Mouse (Mus musculus) midbrain, embryonic 11.5 days (tissue): Measurements from ENCODE around the gene Phf2. TPM values are rescaled to one million over a fixed set of nuclear protein-coding genes. Genes with fewer than 3 reads are reported as not detected.

Experiments used
- ATAC-seq: fragments of 200-750 bp; cut with Nextera tagmentation; 2 replicates; pipeline ENCODE4 v1.8.0; 2017; ENCODE audit warnings: moderate TSS enrichment, moderate library complexity; ENCODE audit not compliant: low FRiP score
- DNase-seq: peaks from one replicate; pipeline ENCODE4 v3.0.0; 2015; ENCODE audit warnings: low spot score; ENCODE audit errors: missing footprints
- H3K27ac ChIP-seq: fragments of 300-500 bp; sonication (generic); 2 replicates; pipeline ENCODE4 v1.5.1; 2014; ENCODE audit warnings: low read depth, low read length
- H3K27me3 ChIP-seq: fragments of 300-500 bp; sonication (generic); 2 replicates; pipeline ENCODE4 v1.6.1; 2014; ENCODE audit warnings: mild to moderate bottlenecking, low read length, moderate library complexity, mixed read lengths; ENCODE audit not compliant: control insufficient read depth, insufficient read depth
- H3K36me3 ChIP-seq: fragments of 300-500 bp; sonication (generic); 2 replicates; pipeline ENCODE4 v1.6.1; 2014; ENCODE audit warnings: mild to moderate bottlenecking, low read length, moderate library complexity, mixed read lengths; ENCODE audit not compliant: control insufficient read depth, insufficient read depth
- H3K4me1 ChIP-seq: fragments of 300-500 bp; sonication (generic); 2 replicates; pipeline ENCODE4 v1.6.1; 2014; ENCODE audit warnings: low read length; ENCODE audit not compliant: control insufficient read depth, insufficient read depth
- H3K4me2 ChIP-seq: fragments of 300-500 bp; sonication (generic); 2 replicates; pipeline ENCODE4 v1.6.1; 2014; ENCODE audit warnings: mild to moderate bottlenecking, moderate library complexity
- H3K4me3 ChIP-seq: fragments of 300-500 bp; sonication (generic); 2 replicates; pipeline ENCODE4 v1.5.1; 2014; ENCODE audit warnings: low read depth, low read length
- H3K9ac ChIP-seq: fragments of 300-500 bp; sonication (generic); 2 replicates; pipeline ENCODE4 v1.6.1; 2014; ENCODE audit warnings: low read length
- H3K9me3 ChIP-seq: fragments of 300-500 bp; sonication (generic); 2 replicates; pipeline ENCODE4 v1.6.1; 2016; ENCODE audit warnings: low read length; ENCODE audit not compliant: control insufficient read depth
- WGBS: fragments of 180-500 bp; shearing (Covaris S2); extraction: QIAGEN DNeasy Blood & Tissue Kit; methylation state at CpG from one replicate; pipeline ENCODE4 v1.1.7; 2014; 5-methylcytosine and 5-hydroxymethylcytosine counted together
- polyA plus RNA-seq: library from polyadenylated mRNA; unstranded; fragments of >200 nt; fragmentation: Nextera tagmentation; extraction: Ambion mirVana; gene quantifications from 2 replicates; pipeline ENCODE4 v1.2.1, GENCODE M21; 2014

Phf2 gene
- polyA plus RNA-seq, 1 experiment from 2014 or later, result 10.7 TPM

GRCm38 (mm10) chr13:48782727-48783725, 87.9 kb downstream of the Phf2 start:
- Histone ChIP-seq H3K27me3 (no peaks in the 10 kb centered on the region), H3K9ac (no peak overlapping the region), H3K27ac (no peak overlapping the region), H3K4me3 (no peak overlapping the region), H3K4me2 (no peak overlapping the region), H3K9me3 (no peaks in the 10 kb centered on the region), H3K4me1 (peaks cover 5% of the 10 kb centered on the region; the same call in 1 of the 2 replicates), H3K36me3 (no peaks in the 10 kb centered on the region)
- ATAC-seq (no peak), DNase-seq (peak; percentile 86)
- WGBS, result 45% methylated on average over 27 of the region's 27 CpGs

- ATAC-seq (no peak), DNase-seq (peak; percentile 84)
- Histone ChIP-seq H3K4me1 (peaks cover 5% of the 10 kb centered on the region; the same call in 1 of the 2 replicates), H3K4me2 (no peak overlapping the region), H3K36me3 (no peaks in the 10 kb centered on the region), H3K27me3 (no peaks in the 10 kb centered on the region), H3K9ac (no peak overlapping the region), H3K27ac (no peak overlapping the region), H3K4me3 (no peak overlapping the region), H3K9me3 (no peaks in the 10 kb centered on the region)
- WGBS, result 62% methylated on average over 9 of the region's 9 CpGs
Measured at GRCm38 (mm10) chr13:48780345-48781010, 90.4 kb downstream of the Phf2 start.

GRCm38 (mm10) chr13:48779592-48780344, 91.2 kb downstream of the Phf2 start:
- 58% methylated on average over 11 of the region's 11 CpGs for WGBS
- ATAC-seq (no peak), DNase-seq (peak; percentile 75)
- Histone ChIP-seq H3K27me3 (no peaks in the 10 kb centered on the region), H3K4me3 (no peak overlapping the region), H3K27ac (no peak overlapping the region), H3K4me2 (no peak overlapping the region), H3K4me1 (peaks cover 5% of the 10 kb centered on the region; the same call in 1 of the 2 replicates), H3K9ac (no peak overlapping the region), H3K36me3 (no peaks in the 10 kb centered on the region), H3K9me3 (no peaks in the 10 kb centered on the region)

DNA sequence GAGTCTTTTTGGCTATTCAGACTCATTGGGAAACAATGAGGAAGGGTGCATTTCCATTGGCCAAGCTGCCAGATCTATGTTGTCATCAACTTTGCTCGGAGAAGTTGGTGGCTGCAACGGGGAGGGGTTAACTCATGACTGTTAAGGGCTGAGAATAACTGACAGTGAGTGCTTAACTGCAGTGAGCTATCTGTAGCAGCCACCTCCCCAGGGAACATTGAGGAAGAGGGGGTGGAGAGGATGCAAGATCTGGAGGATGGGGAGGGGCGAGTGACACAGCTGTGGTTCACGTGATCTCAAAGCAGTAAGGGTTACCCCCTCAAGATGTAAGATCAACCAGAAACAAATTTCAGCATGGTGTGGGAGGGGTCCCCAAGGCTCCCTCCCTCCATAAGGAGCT, 92.8 kb downstream of the Phf2 start:
- H3K36me3 ChIP-seq, result no peaks in the 10 kb centered on the region
- H3K27ac ChIP-seq, result no peak overlapping the region
- 76% methylated on average over 4 of the region's 4 CpGs for WGBS
- H3K9me3 ChIP-seq, result no peaks in the 10 kb centered on the region
- peaks cover 2% of the 10 kb centered on the region; the same call in 1 of the 2 replicates for H3K4me1 ChIP-seq
- no peak overlapping the region for H3K4me2 ChIP-seq
- no peak overlapping the region for H3K9ac ChIP-seq
- H3K27me3 ChIP-seq, result no peaks in the 10 kb centered on the region
- no peak for ATAC-seq
- peak; percentile 72 for DNase-seq
- no peak overlapping the region for H3K4me3 ChIP-seq

DNA sequence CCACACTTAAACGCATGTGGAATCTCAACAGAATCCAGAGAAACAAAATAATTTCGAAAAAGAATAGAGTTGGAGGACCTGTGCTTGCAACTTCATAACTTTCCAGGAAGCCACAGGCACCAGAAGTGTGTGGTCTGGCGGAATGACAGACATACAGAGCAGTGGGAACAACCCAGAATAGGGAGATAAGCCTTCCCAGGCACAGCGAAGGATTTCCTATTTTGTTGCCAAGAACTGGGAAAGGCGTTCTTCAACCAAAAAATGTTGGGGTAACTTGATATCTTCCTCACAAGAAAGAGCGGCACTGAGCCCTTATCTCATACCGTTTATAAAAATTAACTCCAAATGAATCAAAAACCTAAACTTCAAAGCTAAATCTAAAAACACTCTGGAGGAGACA, 96.4 kb downstream of the Phf2 start:
- WGBS, result 84% methylated on average over 7 of the region's 7 CpGs
- H3K4me2 ChIP-seq, result no peak overlapping the region
- H3K36me3 ChIP-seq, result no peaks in the 10 kb centered on the region
- no peak overlapping the region for H3K9ac ChIP-seq
- H3K4me1 ChIP-seq, result no peaks in the 10 kb centered on the region
- no peak overlapping the region for H3K27ac ChIP-seq
- peak; percentile 45 for DNase-seq
- H3K9me3 ChIP-seq, result no peaks in the 10 kb centered on the region
- no peaks in the 10 kb centered on the region for H3K27me3 ChIP-seq
- ATAC-seq, result no peak
- H3K4me3 ChIP-seq, result no peak overlapping the region

DNA sequence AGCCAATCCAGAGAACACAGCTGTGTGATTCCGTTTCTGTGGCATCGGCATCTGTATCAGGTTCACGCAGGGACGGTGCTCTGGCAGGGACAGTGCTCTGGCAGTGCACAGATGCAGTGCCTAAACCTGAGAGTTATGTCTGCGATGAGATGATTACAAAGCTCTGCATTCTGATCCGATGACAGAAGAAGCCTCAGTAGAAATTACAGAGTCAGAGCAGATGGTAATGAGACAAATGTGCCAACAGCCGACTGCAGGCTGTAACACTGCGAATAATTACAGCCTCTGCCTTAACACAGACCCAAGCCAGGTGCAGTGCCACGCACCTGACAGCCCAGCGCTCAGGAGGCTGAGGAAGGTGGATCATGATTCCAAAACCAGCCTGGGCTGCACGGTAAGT, 102.8 kb downstream of the Phf2 start:
- Histone ChIP-seq H3K4me1 (peaks cover 13% of the 10 kb centered on the region), H3K9ac (no peak overlapping the region), H3K36me3 (no peaks in the 10 kb centered on the region), H3K27ac (no peak overlapping the region), H3K9me3 (no peaks in the 10 kb centered on the region), H3K4me2 (no peak overlapping the region), H3K27me3 (no peaks in the 10 kb centered on the region), H3K4me3 (no peak overlapping the region)
- ATAC-seq, result no peak
- 87% methylated on average over 11 of the region's 11 CpGs for WGBS
- DNase-seq, result no peak

- ATAC-seq, result peak; percentile 73; the same call in 1 of the 2 replicates
- H3K4me2 ChIP-seq, result no peak overlapping the region
- H3K4me3 ChIP-seq, result no peak overlapping the region
- no peak overlapping the region; the same call in 1 of the 2 replicates for H3K27ac ChIP-seq
- H3K9ac ChIP-seq, result peak overlapping the region; percentile 17; the same call in 1 of the 2 replicates
- peak; percentile 91 for DNase-seq
- no peaks in the 10 kb centered on the region for H3K27me3 ChIP-seq
- H3K4me1 ChIP-seq, result peaks cover 13% of the 10 kb centered on the region
- H3K36me3 ChIP-seq, result no peaks in the 10 kb centered on the region
- H3K9me3 ChIP-seq, result no peaks in the 10 kb centered on the region
- 21% methylated on average over 11 of the region's 11 CpGs for WGBS
Measured at GRCm38 (mm10) chr13:48763701-48764245, 107.1 kb downstream of the Phf2 start.

- Histone ChIP-seq H3K4me3 (no peak overlapping the region), H3K9ac (no peak overlapping the region), H3K27me3 (no peaks in the 10 kb centered on the region), H3K4me1 (peaks cover 13% of the 10 kb centered on the region), H3K36me3 (no peaks in the 10 kb centered on the region), H3K27ac (no peak overlapping the region), H3K4me2 (no peak overlapping the region), H3K9me3 (no peaks in the 10 kb centered on the region)
- WGBS, result 88% methylated on average over 8 of the region's 8 CpGs
- no peak for DNase-seq
- no peak for ATAC-seq
Measured at GRCm38 (mm10) chr13:48760855-48761436, 110.0 kb downstream of the Phf2 start.
